Mouse (Mus musculus): ENCODE results near the gene B3gnt6.

DNA sequence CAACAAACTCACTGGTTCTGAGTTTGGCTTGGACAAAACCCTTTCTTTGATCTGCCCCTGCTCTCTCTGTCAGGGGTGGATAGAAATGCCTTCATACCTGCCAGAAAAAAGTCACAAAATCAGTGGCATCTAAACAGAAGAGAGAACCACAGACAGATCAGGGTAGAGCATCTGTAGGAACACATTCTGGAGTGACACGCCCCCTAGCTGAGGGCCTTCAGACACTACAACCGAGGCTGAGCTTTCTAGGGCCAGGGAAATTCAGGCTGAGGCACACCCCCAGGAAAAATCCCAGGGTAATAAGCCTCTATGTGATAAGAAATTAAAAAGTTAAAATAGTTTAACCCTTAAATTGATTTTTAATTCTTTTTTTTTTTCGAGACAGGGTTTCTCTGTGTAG, 45.9 kb downstream of the B3gnt6 start:
- TF ChIP-seq CTCF (IDR thresholded peaks at IDR 0.05; ENCODE audit: low read depth) (peak; percentile 18; the same call in 1 of the 2 replicates), EP300 (IDR thresholded peaks at IDR 0.05; ENCODE audit: low read depth) (no peak)
